Mouse (Mus musculus) testis, adult 2 months (tissue): ENCODE data around the gene Rtn4ip1. TPM values are rescaled to one million over a fixed set of nuclear protein-coding genes. Genes with fewer than 3 reads are reported as not detected.

Experiments
- H3K27ac ChIP-seq: fragments of 200-500 bp; 2 replicates; pipeline ENCODE4 v1.5.1; 2012; ENCODE audit warnings: low read depth, low read length; ENCODE audit not compliant: control insufficient read depth, insufficient read depth
- H3K27me3 ChIP-seq: fragments of 200-500 bp; 2 replicates; pipeline ENCODE4 v1.6.1; 2012; ENCODE audit warnings: mild to moderate bottlenecking, low read length, moderate library complexity; ENCODE audit not compliant: control insufficient read depth, insufficient read depth
- H3K36me3 ChIP-seq: fragments of 200-500 bp; 2 replicates; pipeline ENCODE4 v1.6.1; 2012; ENCODE audit warnings: mild to moderate bottlenecking, low read length; ENCODE audit not compliant: control insufficient read depth, insufficient read depth
- H3K4me1 ChIP-seq: fragments of 200-500 bp; 2 replicates; pipeline ENCODE4 v1.6.1; 2012; ENCODE audit warnings: low read length; ENCODE audit not compliant: control insufficient read depth, insufficient read depth
- H3K4me3 ChIP-seq: fragments of 200-500 bp; 2 replicates; pipeline ENCODE4 v1.5.1; 2012; ENCODE audit warnings: low read depth, mild to moderate bottlenecking, low read length, moderate library complexity, mixed read lengths; ENCODE audit not compliant: control insufficient read depth
- CTCF ChIP-seq: fragments of 200-500 bp; IDR thresholded peaks from 2 replicates; pipeline ENCODE4 v1.5.1; 2012; ENCODE audit warnings: low read depth, mild to moderate bottlenecking, inconsistent platforms, low read length, moderate library complexity; ENCODE audit not compliant: control insufficient read depth, insufficient read depth, insufficient replicate concordance
- POLR2A ChIP-seq: fragments of 200-500 bp; IDR thresholded peaks from 2 replicates; pipeline ENCODE4 v1.6.1; 2012; ENCODE audit warnings: low read depth, mild to moderate bottlenecking, inconsistent platforms, low read length, moderate library complexity; ENCODE audit not compliant: control insufficient read depth
- polyA plus RNA-seq: library from polyadenylated mRNA; depleted of rRNA; stranded (reverse); fragments of >200 nt; gene quantifications from 2 replicates; pipeline ENCODE4 v1.2.3, GENCODE M21; 2012

Gene Rtn4ip1
- polyA plus RNA-seq, 1 experiment = 20.8 TPM

DNA sequence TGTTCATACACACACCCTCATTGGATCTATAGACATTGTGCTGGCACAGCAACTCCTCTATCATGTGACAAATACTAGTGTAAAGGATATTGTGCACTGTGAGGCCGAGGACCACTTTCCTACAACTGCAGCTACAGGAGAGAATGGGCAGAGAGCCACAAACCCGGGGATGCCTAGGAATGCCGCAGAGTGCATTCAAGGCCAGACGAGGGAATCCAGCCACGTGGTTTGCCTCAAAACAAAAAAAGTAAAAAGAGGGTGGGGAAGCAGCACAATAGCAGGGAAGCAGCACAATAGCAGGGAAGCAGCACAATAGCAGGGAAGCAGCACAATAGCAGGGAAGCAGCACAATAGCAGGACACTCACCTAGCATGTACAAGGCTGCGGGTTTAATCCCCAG, 91.6 kb downstream of the Rtn4ip1 start:
- no peak overlapping the region for H3K27ac ChIP-seq
- no peak for TF ChIP-seq POLR2A
- TF ChIP-seq CTCF = no peak
- H3K36me3 ChIP-seq = no peaks in the 10 kb centered on the region
- no peak overlapping the region for H3K4me3 ChIP-seq
- H3K4me1 ChIP-seq = no peaks in the 10 kb centered on the region
- no peaks in the 10 kb centered on the region for H3K27me3 ChIP-seq

DNA sequence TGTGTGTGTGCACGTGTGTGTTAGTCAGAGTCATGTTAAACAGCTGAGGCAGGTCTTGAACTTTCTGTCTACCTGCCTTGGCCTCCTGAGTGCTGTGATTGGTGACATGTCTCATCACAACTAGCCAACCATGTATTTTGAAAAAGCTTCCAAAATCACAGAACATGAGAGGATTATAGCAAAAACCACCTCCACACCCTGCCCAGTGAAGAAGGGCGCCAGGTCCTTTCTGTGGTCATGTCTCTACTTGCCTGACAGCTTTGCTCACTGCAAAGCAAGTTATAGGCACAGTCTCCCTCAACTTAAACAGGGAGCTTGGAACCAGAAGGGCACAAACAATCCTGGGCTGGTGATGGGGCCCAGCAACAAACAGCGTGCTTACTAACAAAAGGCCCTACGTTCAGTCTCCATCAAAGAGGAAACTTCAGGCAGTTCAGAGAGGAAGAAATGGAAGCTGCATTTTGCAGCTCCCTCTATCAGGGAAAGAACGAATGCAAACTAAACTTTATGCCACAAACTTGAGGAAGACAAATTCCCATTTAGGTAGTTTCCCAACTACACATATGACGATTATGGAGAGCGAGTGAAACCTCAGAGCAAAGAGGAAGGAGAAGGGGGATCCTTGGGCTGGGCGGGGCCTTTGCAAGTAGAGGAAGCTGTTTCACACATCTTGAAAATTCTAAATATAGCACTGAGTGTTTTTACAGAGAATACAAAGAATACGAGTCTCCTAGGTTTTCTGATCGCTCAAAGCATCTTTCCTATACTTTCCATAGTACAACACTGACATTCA, 94.4 kb downstream of the Rtn4ip1 start:
- no peaks in the 10 kb centered on the region for H3K27me3 ChIP-seq
- no peak overlapping the region for H3K4me3 ChIP-seq
- TF ChIP-seq POLR2A (no peak), CTCF (no peak)
- no peak overlapping the region for H3K27ac ChIP-seq
- no peaks in the 10 kb centered on the region for H3K36me3 ChIP-seq
- no peaks in the 10 kb centered on the region for H3K4me1 ChIP-seq

DNA sequence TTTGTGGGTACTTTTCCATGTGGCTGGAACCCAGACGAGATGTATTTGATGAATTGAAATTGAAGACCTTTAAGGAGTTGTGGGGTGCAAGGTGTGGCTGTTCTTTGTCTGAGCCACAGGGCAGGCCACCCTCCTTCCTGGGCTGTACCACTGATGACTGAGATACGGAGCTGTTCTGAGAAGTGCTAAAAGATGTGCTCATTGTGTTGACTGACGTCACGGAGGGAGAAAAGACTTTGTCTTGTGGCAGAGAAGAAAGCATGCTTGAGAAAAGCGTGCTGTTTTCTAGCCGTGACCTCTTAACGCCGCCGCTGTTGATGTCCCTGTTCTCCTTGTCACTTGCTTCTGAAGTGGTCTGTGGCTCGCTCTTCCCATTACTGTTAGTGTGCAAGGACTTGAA, 95.7 kb downstream of the Rtn4ip1 start:
- Histone ChIP-seq H3K27ac (no peak overlapping the region), H3K27me3 (no peaks in the 10 kb centered on the region)
- TF ChIP-seq CTCF = no peak
- no peak for TF ChIP-seq POLR2A

DNA sequence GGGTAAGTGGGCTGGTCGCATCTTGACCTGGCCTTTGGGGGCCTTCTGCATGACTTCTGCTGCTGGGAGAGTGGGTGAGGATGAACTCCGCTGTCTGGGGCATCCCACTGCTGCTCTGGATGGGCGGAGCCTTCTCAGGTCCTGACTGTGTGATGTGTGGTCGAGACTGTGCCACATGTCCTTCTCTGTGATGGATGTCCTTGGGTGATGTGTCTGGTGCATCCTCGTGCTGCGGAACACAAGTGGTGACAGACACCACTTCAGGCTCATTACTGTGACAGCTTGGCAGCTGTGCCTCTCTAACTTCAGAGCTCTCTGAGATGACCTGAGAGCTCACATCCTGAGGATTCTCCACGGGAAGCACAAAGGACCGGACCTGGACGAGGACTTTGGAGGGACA, 96.4 kb downstream of the Rtn4ip1 start:
- H3K4me1 ChIP-seq = no peaks in the 10 kb centered on the region
- TF ChIP-seq POLR2A = no peak
- no peak for TF ChIP-seq CTCF
- H3K36me3 ChIP-seq = no peaks in the 10 kb centered on the region
- H3K27me3 ChIP-seq = no peaks in the 10 kb centered on the region
- no peak overlapping the region for H3K27ac ChIP-seq
- H3K4me3 ChIP-seq = no peak overlapping the region

More for the DNA sequence above, 95.7 kb downstream of the Rtn4ip1 start:
- H3K36me3 ChIP-seq = no peaks in the 10 kb centered on the region
- H3K4me1 ChIP-seq = no peaks in the 10 kb centered on the region
- no peak overlapping the region for H3K4me3 ChIP-seq

DNA sequence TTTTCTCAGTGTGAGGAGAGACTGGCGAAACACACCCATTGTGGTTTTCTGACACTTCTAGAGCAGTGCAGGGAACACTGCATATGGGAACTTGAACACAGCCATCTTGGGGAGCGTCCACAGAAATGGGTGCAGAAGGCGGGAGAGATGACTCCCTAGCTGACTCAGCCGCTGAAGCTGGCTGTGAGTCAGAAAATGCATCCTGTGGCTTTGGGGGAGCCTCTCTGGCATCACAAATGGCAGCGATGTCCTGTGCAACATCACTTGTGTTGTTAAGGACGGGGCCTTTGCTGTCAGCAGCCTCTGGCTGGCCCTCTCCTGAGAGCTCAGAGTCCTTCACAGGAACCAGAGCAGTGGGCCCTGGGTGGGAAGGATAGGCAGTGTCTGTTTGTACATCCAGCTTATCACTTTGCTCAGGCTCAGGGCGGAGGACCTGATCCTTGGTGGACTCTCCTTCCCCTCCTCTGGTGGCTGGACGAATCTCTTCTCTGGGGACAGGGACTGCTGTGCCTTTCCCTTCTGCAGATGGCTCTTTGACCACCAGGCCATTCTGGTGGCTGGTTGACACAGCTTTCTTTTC, 97.0 kb downstream of the Rtn4ip1 start:
- Histone ChIP-seq H3K4me3 (no peak overlapping the region), H3K36me3 (no peaks in the 10 kb centered on the region), H3K4me1 (peaks cover 3% of the 10 kb centered on the region; the same call in 1 of the 2 replicates), H3K27me3 (0 out of 2 replicates have a peak, but pooled peaks cover under 1% of the 10 kb centered on the region), H3K27ac (no peak overlapping the region)
- TF ChIP-seq CTCF (no peak), POLR2A (no peak)

DNA sequence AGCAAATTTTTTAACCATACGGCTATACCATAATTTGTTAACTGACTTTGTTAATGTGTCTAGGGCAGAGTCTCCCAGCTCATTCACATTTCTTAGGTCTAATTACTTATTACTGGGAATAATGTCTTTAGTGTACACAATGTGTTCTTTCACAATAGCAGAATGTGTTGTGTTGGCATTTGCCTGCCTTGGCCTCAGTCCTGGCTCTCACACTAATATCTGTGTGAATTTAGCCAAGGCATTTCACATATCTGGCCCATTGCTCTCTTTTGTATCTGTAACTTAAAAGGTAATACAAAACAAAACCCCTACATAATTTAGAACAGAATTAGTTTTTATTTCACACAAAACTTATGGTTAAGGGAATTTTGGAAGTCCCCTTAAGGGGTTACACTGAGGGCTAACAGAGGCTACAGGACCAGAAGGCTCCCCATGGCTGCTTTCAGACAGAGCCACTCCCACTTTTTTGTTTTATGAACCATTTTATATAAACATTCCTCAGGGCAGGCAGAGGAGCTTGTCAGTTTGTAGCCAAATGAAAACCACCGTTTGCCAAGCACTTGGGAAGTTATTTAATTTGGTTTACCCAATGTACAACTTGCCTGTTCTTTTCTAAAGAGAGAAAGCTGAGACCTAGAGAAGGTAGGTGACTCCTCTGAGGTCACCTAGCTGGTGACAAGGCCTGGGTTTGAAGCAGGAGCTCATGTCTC, 98.7 kb downstream of the Rtn4ip1 start:
- no peak for TF ChIP-seq CTCF
- no peak for TF ChIP-seq POLR2A
- Histone ChIP-seq H3K36me3 (no peaks in the 10 kb centered on the region), H3K27ac (no peak overlapping the region), H3K4me3 (no peak overlapping the region), H3K27me3 (peaks cover 6% of the 10 kb centered on the region), H3K4me1 (peaks cover 9% of the 10 kb centered on the region; the same call in 1 of the 2 replicates)

DNA sequence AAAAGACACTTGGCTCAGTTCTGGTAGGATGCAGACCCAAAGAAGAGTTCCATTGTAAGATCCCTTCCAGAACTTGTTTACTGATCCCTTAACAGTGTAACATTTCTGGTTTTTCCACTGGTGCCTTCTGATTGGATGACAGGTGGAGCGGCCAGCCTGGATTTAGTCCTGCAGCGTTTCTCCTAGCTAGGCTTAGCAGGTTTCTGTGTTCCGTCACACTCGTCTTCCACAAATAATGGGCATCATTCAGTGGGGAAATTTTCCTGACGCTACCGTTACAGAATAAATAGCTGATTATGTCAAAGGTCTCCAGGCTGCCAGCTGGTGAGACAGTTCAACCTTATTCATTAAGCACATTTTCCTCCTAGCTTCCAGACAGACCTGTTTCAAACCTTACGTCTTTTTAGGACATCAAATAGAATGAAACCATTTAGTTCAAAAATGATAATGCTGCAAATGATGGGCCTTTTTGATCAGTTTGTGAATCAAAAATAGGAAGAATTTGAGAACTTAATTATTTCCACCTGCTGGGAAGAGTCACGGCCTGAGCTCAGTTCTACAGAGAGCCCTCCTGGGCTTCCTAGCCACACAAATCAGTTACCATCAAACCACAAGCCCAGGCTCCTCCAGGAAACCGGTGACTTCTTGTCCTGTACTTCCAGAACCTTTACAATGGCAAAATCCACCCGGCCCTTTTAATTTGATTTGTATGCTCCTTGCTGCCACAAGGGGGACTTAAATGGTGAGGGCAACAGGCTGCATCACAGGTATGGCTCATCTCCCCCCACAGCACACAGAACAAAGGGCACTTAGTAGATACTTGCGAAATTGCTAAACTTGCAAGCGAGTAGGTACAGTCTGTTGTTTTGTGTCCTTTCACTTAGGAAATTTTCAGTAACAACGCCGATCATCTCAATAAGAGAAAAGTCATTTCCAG, 100.7 kb downstream of the Rtn4ip1 start:
- no peak overlapping the region for H3K4me3 ChIP-seq
- TF ChIP-seq CTCF (0 out of 2 replicates have a peak, but pooled peaks have one; percentile 20), POLR2A (no peak)
- H3K36me3 ChIP-seq = no peaks in the 10 kb centered on the region
- no peak overlapping the region for H3K27ac ChIP-seq
- H3K27me3 ChIP-seq = peaks cover 6% of the 10 kb centered on the region
- H3K4me1 ChIP-seq = peaks cover 9% of the 10 kb centered on the region; the same call in 1 of the 2 replicates
